Mouse (Mus musculus) retina, postnatal 7 days (tissue): ENCODE measurements around the gene Eya2.

Experiments used
- DNase-seq: peaks from one replicate; pipeline ENCODE4 v3.0.0-alpha.2; 2012; ENCODE audit warnings: low read depth, low spot score

Gene Eya2

GRCm38 (mm10) chr2:165817437-165817836, 222.6 kb downstream of the Eya2 start:
- no peak for DNase-seq

- DNase-seq, result no peak
Measured at GRCm38 (mm10) chr2:165818570-165818969, 223.7 kb downstream of the Eya2 start.

GRCm38 (mm10) chr2:165818985-165819948, 224.4 kb downstream of the Eya2 start:
- peak; percentile 65 for DNase-seq

- DNase-seq, result no peak
Measured at GRCm38 (mm10) chr2:165820073-165820472, 225.2 kb downstream of the Eya2 start.

- DNase-seq, result no peak
Measured at GRCm38 (mm10) chr2:165820504-165821095, 225.8 kb downstream of the Eya2 start.
